Mouse (Mus musculus) cortical plate, adult 2 months (tissue): ENCODE measurements around the gene Mybpc2. TPM values are rescaled to one million over a fixed set of nuclear protein-coding genes. Genes with fewer than 3 reads are reported as not detected.

ENCODE experiments used
- H3K27ac ChIP-seq: fragments of 200-500 bp; 2 replicates; pipeline ENCODE4 v1.5.1; 2012; ENCODE audit warnings: low read length, control low read depth, inconsistent platforms; ENCODE audit not compliant: insufficient read depth
- H3K4me1 ChIP-seq: fragments of 200-500 bp; 2 replicates; pipeline ENCODE4 v1.6.1; 2011; ENCODE audit warnings: low read length; ENCODE audit not compliant: control insufficient read depth, insufficient read depth
- H3K4me3 ChIP-seq: fragments of 200-500 bp; 2 replicates; pipeline ENCODE4 v1.5.1; 2011; ENCODE audit warnings: mild to moderate bottlenecking, low read length, control low read depth; ENCODE audit not compliant: insufficient read depth
- CTCF ChIP-seq: fragments of 200-500 bp; IDR thresholded peaks from 2 replicates; pipeline ENCODE4 v1.5.1; 2011; ENCODE audit warnings: mild to moderate bottlenecking, control low read depth, low read length; ENCODE audit not compliant: insufficient read depth; ENCODE audit errors: extremely low read depth
- POLR2A ChIP-seq: fragments of 200-500 bp; IDR thresholded peaks from 2 replicates; pipeline ENCODE4 v1.6.1; 2011; ENCODE audit warnings: mild to moderate bottlenecking, low read length, control low read depth; ENCODE audit not compliant: insufficient read depth; ENCODE audit errors: extremely low read depth
- polyA plus RNA-seq: library from polyadenylated mRNA; depleted of rRNA; stranded (reverse); fragments of >200 nt; gene quantifications from 2 replicates; pipeline ENCODE4 v1.2.3, GENCODE M21; 2012

Mybpc2 gene
- polyA plus RNA-seq, 1 experiment: 0.04 TPM

DNA sequence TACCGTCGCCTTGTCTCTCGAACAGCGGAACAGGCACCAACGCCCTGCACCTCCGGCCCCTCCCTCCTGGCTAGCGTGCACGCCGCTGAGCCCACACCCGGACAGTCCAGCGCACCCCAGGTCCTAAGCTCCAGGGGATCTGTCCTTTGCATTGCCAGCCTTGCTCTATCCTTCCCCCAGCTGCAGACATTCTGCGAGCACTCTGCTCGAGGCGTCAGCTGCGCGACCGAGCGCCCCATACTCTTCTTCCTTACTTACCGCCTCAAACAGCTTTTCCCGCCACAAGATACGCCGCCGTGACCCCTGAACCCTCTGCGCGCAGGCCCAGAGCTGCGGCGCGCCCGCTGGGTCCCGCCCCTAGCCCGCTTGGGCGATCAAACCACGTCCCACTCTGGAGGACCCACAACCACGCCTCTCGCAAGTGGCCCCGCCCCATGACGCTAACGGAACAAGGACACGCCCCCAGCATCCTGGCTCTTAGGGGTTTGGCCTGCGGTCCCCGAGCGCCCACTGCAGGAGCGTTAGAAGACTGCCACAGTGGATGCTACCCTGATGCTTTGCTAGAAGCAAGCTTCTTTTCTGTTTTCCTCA is 24.1 kb upstream of the Mybpc2 start, which contains the start of gene Pold1:
TSS of gene Pold1 (minus strand) at position 353 of the 591 bp plus-strand sequence.
- TF ChIP-seq CTCF (peak; percentile 80), POLR2A (peak; percentile 44; the same call in 1 of the 2 replicates)
- Histone ChIP-seq H3K4me3 (peak within 1 kb of the TSS; percentile 42), H3K4me1 (0 out of 2 replicates have a peak, but pooled peaks cover 1% of the 10 kb centered on the region), H3K27ac (no peak within 1 kb of the TSS)

GRCm38 (mm10) chr7:44547725-44548124 is 23.3 kb upstream of the Mybpc2 start:
- Histone ChIP-seq H3K27ac (no peak overlapping the region), H3K4me1 (no peaks in the 10 kb centered on the region), H3K4me3 (no peak overlapping the region; the same call in 1 of the 2 replicates)
- TF ChIP-seq CTCF (no peak), POLR2A (no peak)

- TF ChIP-seq CTCF (no peak), POLR2A (no peak)
- Histone ChIP-seq H3K4me3 (no peak overlapping the region), H3K4me1 (no peaks in the 10 kb centered on the region), H3K27ac (no peak overlapping the region)
Observed at GRCm38 (mm10) chr7:44547041-44547440, 22.6 kb upstream of the Mybpc2 start.

DNA sequence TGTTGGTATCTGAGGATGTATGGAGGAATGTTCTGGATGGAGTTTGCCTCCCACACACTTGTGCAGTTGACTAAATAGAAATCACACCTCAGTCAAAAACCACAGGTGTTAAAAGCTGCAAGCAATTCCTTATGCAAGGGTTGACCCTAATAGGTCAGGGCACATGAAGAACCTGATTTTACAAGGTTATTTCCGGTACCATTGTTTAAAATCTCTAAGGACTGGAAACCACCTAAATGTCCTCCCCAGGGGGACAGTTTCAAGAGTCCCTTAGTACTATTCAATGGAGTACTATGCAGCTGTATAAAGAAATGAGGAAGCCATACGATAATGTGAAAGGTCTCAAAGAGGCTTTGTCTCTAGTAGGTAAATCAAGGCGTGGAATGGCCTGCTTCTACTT is 21.8 kb upstream of the Mybpc2 start:
- TF ChIP-seq CTCF (no peak), POLR2A (no peak)
- no peak overlapping the region for H3K27ac ChIP-seq
- H3K4me1 ChIP-seq: no peaks in the 10 kb centered on the region
- H3K4me3 ChIP-seq: no peak overlapping the region

GRCm38 (mm10) chr7:44543071-44543470 is 18.6 kb upstream of the Mybpc2 start:
- no peaks in the 10 kb centered on the region for H3K4me1 ChIP-seq
- H3K27ac ChIP-seq: no peak overlapping the region
- TF ChIP-seq CTCF: no peak
- no peak for TF ChIP-seq POLR2A
- no peak overlapping the region for H3K4me3 ChIP-seq

DNA sequence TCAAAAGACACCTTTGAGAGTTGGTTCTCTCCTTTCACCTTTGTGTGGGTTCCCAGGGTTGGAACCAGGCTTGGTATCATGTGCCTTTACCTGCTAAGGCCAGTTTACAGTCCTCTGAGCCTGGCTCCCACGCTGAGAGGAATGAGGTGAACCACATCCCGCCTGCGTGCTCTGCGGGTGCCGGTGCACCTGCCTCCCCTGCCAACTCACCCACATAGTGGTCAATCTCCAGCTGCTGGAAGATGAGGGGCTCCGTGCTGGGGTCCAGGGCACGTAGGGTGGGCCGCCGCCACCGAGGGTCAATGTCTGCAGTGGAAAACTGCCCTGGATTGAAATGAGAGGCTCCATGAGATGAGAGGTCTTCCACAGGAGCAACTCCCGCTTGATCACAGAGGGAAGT is 18.1 kb upstream of the Mybpc2 start:
- no peaks in the 10 kb centered on the region for H3K4me1 ChIP-seq
- no peak for TF ChIP-seq POLR2A
- H3K27ac ChIP-seq: no peak overlapping the region
- no peak overlapping the region for H3K4me3 ChIP-seq

GRCm38 (mm10) chr7:44538756-44539624 is 14.5 kb upstream of the Mybpc2 start:
- Histone ChIP-seq H3K27ac (no peak overlapping the region), H3K4me3 (no peak overlapping the region), H3K4me1 (peaks cover 3% of the 10 kb centered on the region)
- TF ChIP-seq CTCF (no peak), POLR2A (no peak)

DNA sequence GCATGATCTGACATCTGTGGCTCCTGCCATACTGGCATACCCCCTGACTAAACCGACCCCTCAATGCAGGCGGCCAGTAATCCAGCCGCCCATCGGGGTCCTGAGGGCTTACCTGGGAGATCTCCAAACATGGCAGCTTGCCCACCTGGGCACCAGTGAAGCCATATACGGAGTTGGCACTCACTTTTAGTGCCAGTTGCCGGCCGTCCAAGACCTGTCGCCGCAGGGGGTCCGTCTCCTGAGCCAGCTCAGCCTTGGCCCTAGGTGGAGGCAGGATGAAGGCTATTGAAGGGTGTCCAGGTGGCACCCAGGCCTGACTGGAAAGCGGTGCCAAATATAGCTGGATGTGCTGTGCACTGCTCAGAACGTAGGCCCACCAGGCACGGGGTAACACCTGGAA is 13.0 kb upstream of the Mybpc2 start:
- TF ChIP-seq CTCF (no peak), POLR2A (no peak)

DNA sequence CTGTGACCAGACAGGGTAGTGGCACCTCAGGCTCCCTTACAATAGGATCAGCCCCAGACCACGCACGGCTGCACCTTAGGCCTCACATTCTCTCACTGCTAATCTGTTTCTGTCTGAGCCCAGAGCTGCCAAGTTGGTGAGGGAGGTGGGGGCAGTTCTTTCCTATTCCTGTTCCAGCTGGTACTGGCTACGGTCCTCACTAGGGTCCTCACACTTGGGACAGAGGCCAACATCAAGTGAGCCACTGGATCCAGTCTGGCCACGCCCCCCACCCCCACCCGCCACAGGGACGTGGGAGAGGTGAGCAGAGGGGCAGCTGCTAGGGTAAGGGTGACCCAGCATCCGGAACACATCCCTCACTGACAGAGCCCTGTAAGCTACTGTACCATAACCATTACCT is 12.6 kb upstream of the Mybpc2 start:
- peaks cover 3% of the 10 kb centered on the region for H3K4me1 ChIP-seq
- no peak for TF ChIP-seq POLR2A
- TF ChIP-seq CTCF: no peak
- no peak overlapping the region for H3K4me3 ChIP-seq
- H3K27ac ChIP-seq: no peak overlapping the region

More for the DNA sequence above, 13.0 kb upstream of the Mybpc2 start:
- Histone ChIP-seq H3K27ac (no peak overlapping the region), H3K4me3 (no peak overlapping the region), H3K4me1 (peaks cover 3% of the 10 kb centered on the region)

- TF ChIP-seq CTCF (no peak), POLR2A (no peak)
- Histone ChIP-seq H3K27ac (no peak overlapping the region), H3K4me3 (no peak overlapping the region), H3K4me1 (peaks cover 3% of the 10 kb centered on the region)
Observed at GRCm38 (mm10) chr7:44536590-44536968, 12.1 kb upstream of the Mybpc2 start.
